In the genomic region with DNA sequence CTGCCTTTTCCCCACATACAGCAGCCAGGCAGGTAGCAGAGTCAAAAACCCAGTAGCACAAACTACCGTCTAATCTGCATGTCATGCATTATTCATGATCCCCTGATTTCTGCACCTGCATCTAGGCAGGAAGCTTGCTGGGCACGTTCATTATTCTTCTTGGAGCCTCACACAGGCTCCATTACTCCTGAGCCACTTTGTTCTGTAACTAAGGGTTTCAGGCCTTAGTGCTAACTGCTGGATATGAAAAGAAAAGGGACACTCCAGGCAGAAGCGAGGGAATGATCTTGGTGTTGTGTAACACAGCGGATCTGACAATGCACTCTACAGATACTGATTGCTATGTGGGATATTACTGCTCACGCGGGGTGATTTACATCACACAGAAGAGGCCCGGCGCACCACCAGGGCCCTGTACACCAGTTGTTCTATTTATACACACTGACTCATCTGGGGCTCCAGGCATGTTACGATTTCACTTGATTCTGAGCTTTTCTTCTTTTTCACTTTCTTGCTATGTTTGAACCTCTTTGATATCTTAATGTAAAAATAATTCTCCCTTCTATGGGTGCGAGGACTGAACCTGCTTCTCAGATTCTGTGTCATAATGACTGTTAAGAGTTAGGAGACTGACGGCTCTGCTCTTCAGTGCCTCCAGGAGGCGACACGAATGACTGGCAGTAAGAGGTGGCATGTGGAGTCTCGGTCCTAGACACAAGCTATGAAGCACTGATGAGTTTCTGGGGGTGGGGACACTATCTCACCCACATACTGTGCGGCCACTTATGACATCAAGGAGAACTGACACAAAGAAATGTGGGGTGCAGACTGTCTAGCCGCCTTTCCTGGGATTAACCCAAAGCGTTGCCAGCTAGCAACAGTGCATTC, we compare ENCODE assay signal across 9 mouse cellular contexts.
DNase-seq lines count a peak whose midpoint lies in the region; ATAC-seq and TF ChIP-seq lines count a peak whose summit lies in the region.
"Had no signal": no experiment of that assay in that cellular context is flagged by ENCODE, and none has a peak within 500 bp of the region (broad histone marks: within the 10 kb centered on the region; RNA-seq: fewer than 3 reads in every experiment).

No protein-coding gene starts in this region.

- H3K27ac ChIP-seq in hindbrain, postnatal 0 days: peak overlapping the region; percentile 49
- H3K27ac ChIP-seq in neural tube, embryonic 15.5 days (replicated peaks): peak overlapping the region; percentile 73
- H3K27ac ChIP-seq: liver, embryonic 13.5 days had no signal

- 34% methylated on average over 17 of the region's 17 CpGs for WGBS in hindbrain, postnatal 0 days
- 33% methylated on average over 17 of the region's 17 CpGs for WGBS in neural tube, embryonic 15.5 days

- TF ChIP-seq CTCF in hindbrain, postnatal 0 days (IDR thresholded peaks at IDR 0.05; ENCODE audit: low read depth): peak; percentile 34; the same call in 1 of the 2 replicates

- peak; percentile 43 for DNase-seq in embryo, embryonic 11 days
- no peak for DNase-seq in embryo, embryonic 10 days (ENCODE audit: low spot score)
- DNase-seq in right cerebral cortex, adult 2 months (ENCODE audit: low spot score in 2 of 2): peak; percentile 37 to 48
- no peak for DNase-seq in right cerebral cortex, postnatal 14 days
- DNase-seq in hindbrain, postnatal 0 days (ENCODE audit: low spot score): peak; percentile 53
- DNase-seq in spleen, postnatal 14 days (ENCODE audit: low spot score in 2 of 2): no peak
- no peak for DNase-seq in cerebellum, adult 11-12 months
- DNase-seq: liver, embryonic 13.5 days had no signal

- H3K4me2 ChIP-seq in hindbrain, postnatal 0 days (ENCODE audit: low read depth, low read length): no peak overlapping the region
- no peak overlapping the region for H3K4me2 ChIP-seq in neural tube, embryonic 15.5 days
- H3K4me2 ChIP-seq: liver, embryonic 13.5 days had no signal

- H3K27me3 ChIP-seq in hindbrain, postnatal 0 days (ENCODE audit: insufficient read depth, low read length): no peaks in the 10 kb centered on the region
- H3K27me3 ChIP-seq in neural tube, embryonic 15.5 days (replicated peaks): no peaks in the 10 kb centered on the region
- H3K27me3 ChIP-seq: liver, embryonic 13.5 days had no signal

- no peak overlapping the region for H3K9ac ChIP-seq in hindbrain, postnatal 0 days (replicated peaks; ENCODE audit: low read length)
- H3K9ac ChIP-seq in neural tube, embryonic 15.5 days (replicated peaks): no peak overlapping the region
- H3K9ac ChIP-seq: liver, embryonic 13.5 days had no signal

- H3K4me1 ChIP-seq in hindbrain, postnatal 0 days (ENCODE audit: insufficient read depth, low read length): peaks cover 10% of the 10 kb centered on the region
- peaks cover 31% of the 10 kb centered on the region for H3K4me1 ChIP-seq in neural tube, embryonic 15.5 days

- no peak overlapping the region for H3K4me3 ChIP-seq in hindbrain, postnatal 0 days (ENCODE audit: low read length)
- no peak overlapping the region for H3K4me3 ChIP-seq in neural tube, embryonic 15.5 days (replicated peaks)
- H3K4me3 ChIP-seq: liver, embryonic 13.5 days had no signal

- no peaks in the 10 kb centered on the region for H3K9me3 ChIP-seq in hindbrain, postnatal 0 days (ENCODE audit: low read length)
- H3K9me3 ChIP-seq in neural tube, embryonic 15.5 days (replicated peaks): no peaks in the 10 kb centered on the region
- H3K9me3 ChIP-seq: liver, embryonic 13.5 days had no signal

- peak; percentile 68 for ATAC-seq in hindbrain, postnatal 0 days
- ATAC-seq in neural tube, embryonic 15.5 days (ENCODE audit: low FRiP score): peak; percentile 74

- H3K36me3 ChIP-seq in hindbrain, postnatal 0 days (ENCODE audit: insufficient read depth, low read length): no peaks in the 10 kb centered on the region
- peaks cover 5% of the 10 kb centered on the region; the same call in 1 of the 2 replicates for H3K36me3 ChIP-seq in neural tube, embryonic 15.5 days
- H3K36me3 ChIP-seq: liver, embryonic 13.5 days had no signal

Comparison
In these comparisons a context has a peak if more than half of its experiments do, and no peak if none do; other contexts are left out.
1. DNase-seq: peak in embryo, embryonic 11 days (single experiment), right cerebral cortex, adult 2 months (2 of 2) and hindbrain, postnatal 0 days (single experiment); none in embryo, embryonic 10 days (single experiment), right cerebral cortex, postnatal 14 days (single experiment), spleen, postnatal 14 days (0 of 2) and cerebellum, adult 11-12 months (single experiment).